Mouse (Mus musculus) forebrain, postnatal 0 days (tissue): ENCODE measurements at regions not wholly inside any gene's neighbourhood (a gene's known extent, or its start where the extent isn't known, plus 50 kb on each side); places are given as distances from the start of the nearest gene placed in this dataset.

Source experiments
- ATAC-seq: fragments of 200-750 bp; cut with Nextera tagmentation; 2 replicates; pipeline ENCODE4 v1.8.0; 2017; ENCODE audit warnings: mild to moderate bottlenecking, moderate library complexity
- DNase-seq: peaks from one replicate; pipeline ENCODE4 v3.0.0-alpha.2; 2015
- H3K27ac ChIP-seq: fragments of 300-500 bp; sonication (generic); 2 replicates; pipeline ENCODE4 v1.5.1; 2014; ENCODE audit warnings: low read depth, mild to moderate bottlenecking, antibody characterized with exemption, low read length, moderate library complexity, mixed read lengths
- H3K27me3 ChIP-seq: fragments of 300-500 bp; sonication (generic); 2 replicates; pipeline ENCODE4 v1.6.1; 2014; ENCODE audit warnings: mild to moderate bottlenecking, low read length, mixed read lengths; ENCODE audit not compliant: insufficient read depth
- H3K36me3 ChIP-seq: fragments of 300-500 bp; sonication (generic); 2 replicates; pipeline ENCODE4 v1.6.1; 2014; ENCODE audit warnings: mild to moderate bottlenecking, moderate library complexity; ENCODE audit not compliant: insufficient read depth
- H3K4me1 ChIP-seq: fragments of 300-500 bp; sonication (generic); 2 replicates; pipeline ENCODE4 v1.6.1; 2014; ENCODE audit warnings: antibody characterized with exemption; ENCODE audit not compliant: insufficient read depth
- H3K4me2 ChIP-seq: fragments of 300-500 bp; sonication (generic); 2 replicates; pipeline ENCODE4 v1.6.1; 2014; ENCODE audit warnings: low read depth, mild to moderate bottlenecking, moderate library complexity
- H3K4me3 ChIP-seq: fragments of 300-500 bp; sonication (generic); 2 replicates; pipeline ENCODE4 v1.5.1; 2014; ENCODE audit warnings: low read depth, low read length, mixed read lengths
- H3K9ac ChIP-seq: fragments of 300-500 bp; sonication (generic); 2 replicates; pipeline ENCODE4 v1.6.1; 2014; ENCODE audit warnings: mild to moderate bottlenecking
- H3K9me3 ChIP-seq: fragments of 300-500 bp; sonication (generic); 2 replicates; pipeline ENCODE4 v1.6.1; 2016; ENCODE audit warnings: low read length
- CTCF ChIP-seq: sonication (generic); IDR thresholded peaks from 2 replicates; pipeline ENCODE4 v1.5.1; 2016; ENCODE audit warnings: antibody characterized with exemption, control low read depth, low read depth
- WGBS: fragments of 180-500 bp; shearing (Covaris S2); extraction: QIAGEN DNeasy Blood & Tissue Kit; methylation state at CpG from one replicate; pipeline ENCODE4 v1.1.7; 2014; 5-methylcytosine and 5-hydroxymethylcytosine counted together

DNA sequence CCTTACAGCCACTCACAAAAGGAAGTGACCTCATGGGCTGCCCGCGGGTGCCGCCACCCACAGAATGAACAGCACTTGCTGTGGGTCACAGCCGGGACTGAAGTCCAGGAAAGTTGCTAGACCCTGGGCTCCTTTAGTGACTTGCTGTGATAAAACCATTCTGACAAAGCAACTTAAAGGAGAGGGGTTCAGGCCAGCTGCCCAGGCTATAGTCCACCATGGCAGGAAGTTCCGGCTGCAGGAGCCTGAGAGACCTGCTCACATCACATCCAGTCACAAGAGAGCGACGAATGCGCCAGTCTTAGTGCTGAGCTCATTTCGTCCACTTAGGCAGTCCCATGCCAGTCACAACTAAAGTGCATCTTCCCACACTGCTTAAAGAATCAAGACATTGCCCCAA, 54.3 kb upstream of the Ssx2ip start:
- WGBS: 93% methylated on average over 9 of the region's 9 CpGs
- H3K4me2 ChIP-seq: no peak overlapping the region
- H3K4me3 ChIP-seq: no peak overlapping the region
- no peak overlapping the region for H3K27ac ChIP-seq
- no peak for TF ChIP-seq CTCF
- no peaks in the 10 kb centered on the region for H3K27me3 ChIP-seq
- H3K9ac ChIP-seq: no peak overlapping the region
- DNase-seq (no peak), ATAC-seq (no peak)
- H3K4me1 ChIP-seq: peaks cover 5% of the 10 kb centered on the region; the same call in 1 of the 2 replicates
- H3K36me3 ChIP-seq: no peaks in the 10 kb centered on the region
- H3K9me3 ChIP-seq: no peaks in the 10 kb centered on the region

DNA sequence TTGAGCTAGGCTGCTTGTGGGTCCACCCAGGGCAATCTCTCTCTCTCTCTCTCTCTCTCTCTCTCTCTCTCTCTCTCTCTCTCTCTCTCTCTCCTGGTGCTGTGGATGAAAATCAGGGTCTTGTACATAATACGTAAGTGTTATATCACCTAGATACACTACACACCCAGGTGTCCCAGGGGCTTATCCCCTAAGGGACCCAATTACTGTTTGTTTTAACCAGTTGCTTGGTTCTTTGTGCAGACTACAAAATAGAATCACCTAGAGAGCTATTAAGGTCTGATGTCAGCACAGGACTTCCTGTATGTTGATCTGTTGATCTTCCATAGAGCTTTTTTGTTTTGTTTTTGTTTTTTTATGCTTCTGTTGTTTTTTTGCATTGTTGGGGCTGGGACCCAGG, 53.0 kb upstream of the Ssx2ip start:
- Histone ChIP-seq H3K27me3 (no peaks in the 10 kb centered on the region), H3K36me3 (no peaks in the 10 kb centered on the region), H3K9me3 (no peaks in the 10 kb centered on the region), H3K4me3 (no peak overlapping the region), H3K9ac (no peak overlapping the region), H3K4me2 (no peak overlapping the region), H3K27ac (no peak overlapping the region), H3K4me1 (no peaks in the 10 kb centered on the region)
- ATAC-seq: no peak
- 100% methylated on average over 1 of the region's 1 CpGs for WGBS
- no peak for TF ChIP-seq CTCF
- no peak for DNase-seq

- peak; percentile 28; the same call in 1 of the 2 replicates for TF ChIP-seq CTCF
- Histone ChIP-seq H3K36me3 (no peaks in the 10 kb centered on the region), H3K4me1 (no peaks in the 10 kb centered on the region), H3K9ac (no peak overlapping the region), H3K27me3 (no peaks in the 10 kb centered on the region), H3K27ac (no peak overlapping the region), H3K4me2 (no peak overlapping the region), H3K9me3 (no peaks in the 10 kb centered on the region), H3K4me3 (no peak overlapping the region)
- DNase-seq: no peak
- 88% methylated on average over 4 of the region's 4 CpGs for WGBS
- ATAC-seq: no peak
These were observed 52.3 kb upstream of the Ssx2ip start for GRCm38 (mm10) chr3:146352187-146352586.

GRCm38 (mm10) chr3:146353961-146354360, 50.5 kb upstream of the Ssx2ip start:
- ATAC-seq (no peak), DNase-seq (no peak)
- TF ChIP-seq CTCF: no peak
- no peak overlapping the region for H3K27ac ChIP-seq
- no peaks in the 10 kb centered on the region for H3K4me1 ChIP-seq
- H3K4me2 ChIP-seq: no peak overlapping the region
- no peaks in the 10 kb centered on the region for H3K36me3 ChIP-seq
- WGBS: 96% methylated on average over 4 of the region's 4 CpGs
- no peak overlapping the region for H3K4me3 ChIP-seq
- no peaks in the 10 kb centered on the region for H3K27me3 ChIP-seq
- no peaks in the 10 kb centered on the region for H3K9me3 ChIP-seq
- H3K9ac ChIP-seq: no peak overlapping the region
